Mouse (Mus musculus) liver, adult 10 weeks (tissue): ENCODE results near the gene Fbxw13. TPM values are rescaled to one million over a fixed set of nuclear protein-coding genes. Genes with fewer than 3 reads are reported as not detected.

Experiments
- polyA plus RNA-seq: library from polyadenylated mRNA; stranded (reverse); fragments of 350-450 nt; fragmentation: Illumina TruSeq; extraction: RNeasy Lipid Tissue Mini Kit (QIAGEN cat#74804); gene quantifications from one replicate; pipeline ENCODE4 v1.2.3, GENCODE M21; 2014; ENCODE audit warnings: low read depth, low replicate concordance

The Fbxw13 gene
- not detected for polyA plus RNA-seq

GRCm38 (mm10) chr9:109195875-109196274, at the start of gene Fbxw13:
Gene Fbxw13, minus strand, starts transcription at chr9:109195975.

GRCm38 (mm10) chr9:109234654-109235053, 38.9 kb upstream of the Fbxw13 start, which contains the start of gene Fbxw20:
Gene Fbxw20, minus strand, starts transcription at chr9:109234754.

GRCm38 (mm10) chr9:109161941-109162340, 33.8 kb downstream of the Fbxw13 start, which contains the start of gene Fbxw21:
Gene Fbxw21, minus strand, starts transcription at chr9:109162041.

Other genes with a start within 250 kb of the Fbxw13 start
- gene Col7a1, start 242.4 kb downstream of the Fbxw13 start, polyA plus RNA-seq = not detected
- gene Ucn2, start 210.0 kb downstream of the Fbxw13 start, polyA plus RNA-seq = not detected
- gene Pfkfb4, start 204.2 kb downstream of the Fbxw13 start, polyA plus RNA-seq = not detected
- gene Shisa5, start 157.4 kb downstream of the Fbxw13 start, polyA plus RNA-seq = 9.6 TPM
- gene Trex1, start 136.2 kb downstream of the Fbxw13 start, polyA plus RNA-seq = not detected
- 3.0 TPM for gene Atrip, start 121.9 kb downstream of the Fbxw13 start, polyA plus RNA-seq
- gene Ccdc51, start 113.5 kb downstream of the Fbxw13 start, polyA plus RNA-seq = 1.5 TPM
- 299 TPM for gene Tma7, start 113.4 kb downstream of the Fbxw13 start, polyA plus RNA-seq
- 1.7 TPM for gene Plxnb1, start 100.6 kb downstream of the Fbxw13 start, polyA plus RNA-seq
- gene Fbxw21, start 33.9 kb downstream of the Fbxw13 start, polyA plus RNA-seq = not detected
- not detected for gene Fbxw20, start 38.8 kb upstream of the Fbxw13 start, polyA plus RNA-seq
- gene Fbxw14, start 91.7 kb upstream of the Fbxw13 start, polyA plus RNA-seq = not detected
- not detected for gene Fbxw28, start 143.7 kb upstream of the Fbxw13 start, polyA plus RNA-seq
- not detected for gene Fbxw22, start 208.3 kb upstream of the Fbxw13 start, polyA plus RNA-seq